Mouse (Mus musculus) kidney, adult 8-10 months (tissue): ENCODE results near the gene Tex36.

Source experiments
- DNase-seq, 2 experiments: peaks; one replicate each; pipeline ENCODE4 v3.0.0; 2022

The Tex36 gene

DNA sequence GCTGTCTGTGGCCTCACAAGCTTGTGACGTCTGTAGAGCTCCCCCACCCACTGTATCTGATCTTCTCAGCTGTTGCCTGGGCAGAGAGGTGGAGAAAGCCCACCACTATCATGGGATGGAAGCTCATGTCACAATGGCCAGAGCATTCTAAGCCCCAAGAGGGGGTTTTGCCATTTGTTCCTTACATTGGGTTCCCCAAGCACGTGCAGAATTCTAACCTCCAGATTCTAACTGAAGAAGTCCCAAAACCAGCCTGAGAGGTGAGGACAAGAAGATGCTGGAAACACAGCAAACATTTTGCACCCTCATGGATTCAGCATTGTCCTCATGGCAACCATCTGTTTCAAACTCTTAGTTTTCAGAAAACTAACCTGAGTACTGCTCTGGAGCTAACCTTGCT lies at the start of gene Tex36:
Gene Tex36, minus strand, starts transcription at position 101 of the 400 bp plus-strand sequence.
- no peak for DNase-seq

DNA sequence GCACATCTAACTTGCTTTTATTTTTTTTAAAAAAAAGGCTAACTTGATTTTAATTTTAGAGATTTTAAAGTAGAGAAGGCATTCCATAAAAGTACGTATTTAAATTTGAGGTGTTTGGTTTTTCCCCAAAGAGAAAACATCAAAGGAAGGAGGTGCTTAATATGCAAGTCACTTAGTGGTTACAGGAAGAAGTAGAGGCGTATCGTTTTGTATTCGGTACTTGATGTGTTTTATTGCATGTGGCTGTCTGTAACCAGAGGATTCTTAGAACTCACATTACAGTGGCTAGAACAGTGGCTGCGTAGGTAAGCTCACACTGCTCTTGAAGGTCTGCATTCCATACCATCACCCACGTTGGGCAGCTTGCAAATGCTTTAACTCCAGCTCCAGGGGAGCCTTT lies 43.8 kb upstream of the Tex36 start:
- no peak for DNase-seq

DNA sequence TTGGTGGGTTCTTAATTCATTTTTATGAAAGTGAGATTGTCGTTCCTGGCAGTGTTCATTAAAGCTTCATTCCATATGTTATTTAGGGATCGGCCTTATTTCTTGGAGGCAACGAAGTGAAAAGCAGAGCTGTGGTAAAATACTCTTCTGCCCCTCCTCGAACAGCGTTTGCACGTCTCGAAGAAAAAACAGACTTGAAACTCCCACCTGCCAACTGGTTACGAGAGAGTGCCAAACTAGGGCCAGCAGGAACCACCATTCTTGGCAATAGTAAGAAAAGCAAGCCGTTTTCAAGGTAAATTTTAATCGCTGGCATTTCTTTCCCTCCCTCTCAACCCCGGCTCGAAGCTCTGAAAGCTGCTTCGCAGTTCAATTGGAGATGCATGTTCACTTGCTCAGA lies 36.9 kb upstream of the Tex36 start:
- peak in 1 of 2 experiments; percentile 4 for DNase-seq

DNA sequence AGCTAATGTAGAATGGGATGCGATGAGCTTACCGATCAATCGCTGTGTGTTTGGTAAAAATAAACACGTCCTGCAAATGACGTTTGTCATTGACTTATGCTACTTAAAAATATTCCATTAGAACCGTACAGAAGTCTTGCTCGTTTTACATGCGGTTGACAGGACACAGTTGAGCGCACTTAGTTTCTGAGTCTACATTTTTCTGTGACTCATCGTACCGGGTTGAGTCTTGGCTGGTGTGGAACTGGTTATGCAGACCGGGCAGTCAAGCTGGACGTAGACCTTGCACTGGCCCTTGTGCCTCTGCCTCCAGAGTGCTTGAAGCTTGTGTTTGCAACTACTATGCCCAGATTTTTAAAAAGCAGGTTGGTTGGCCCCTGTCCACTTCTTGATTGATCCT lies 36.3 kb upstream of the Tex36 start:
- peak; percentile 46 to 53 for DNase-seq

DNA sequence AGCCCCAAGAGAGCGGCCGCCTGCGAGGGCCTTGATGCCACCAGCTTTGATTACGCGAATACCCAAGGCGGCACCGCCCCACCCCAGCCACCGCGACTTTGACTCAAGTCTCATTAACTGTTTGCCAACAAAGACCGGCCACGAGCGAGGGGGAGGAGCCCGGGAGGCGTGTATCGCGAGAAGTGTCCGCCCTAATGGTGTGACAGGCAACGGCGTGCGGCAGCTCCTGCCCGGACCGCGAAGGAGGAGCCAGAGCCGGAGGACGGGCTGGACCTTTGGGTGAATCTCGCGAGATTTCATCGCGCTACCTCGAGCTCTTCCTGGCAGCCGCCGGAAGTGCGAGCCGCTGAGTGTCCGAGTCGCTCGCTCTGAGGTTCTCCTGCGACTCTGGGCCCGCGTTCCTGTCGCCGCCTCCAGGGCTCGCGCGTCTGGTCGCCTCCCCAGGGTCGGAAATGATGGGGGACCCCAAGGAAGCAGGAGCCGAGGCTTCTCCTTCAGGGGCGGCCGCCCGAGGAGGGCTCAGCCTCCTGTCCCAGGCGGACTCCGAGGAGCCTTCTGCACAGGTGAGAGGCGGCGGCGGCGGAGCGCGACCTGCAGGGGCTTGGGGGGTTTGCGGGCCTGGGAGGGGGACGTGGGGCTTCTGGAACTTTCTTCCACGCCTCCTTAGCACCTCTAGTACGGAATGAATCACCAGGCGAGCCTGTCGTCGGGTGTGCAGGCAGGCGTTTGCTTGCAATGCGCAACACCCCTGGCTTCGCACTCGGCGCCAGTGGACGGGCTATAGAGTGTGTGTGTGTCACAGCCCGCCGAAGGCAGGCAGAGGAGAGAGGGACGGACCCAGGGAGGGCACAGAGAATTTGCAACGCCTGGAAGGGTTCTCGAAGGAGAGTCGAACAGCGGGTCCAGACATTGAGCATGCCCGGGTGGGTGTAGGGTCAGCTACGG lies 35.7 kb upstream of the Tex36 start, which contains the start of gene Edrf1:
Gene Edrf1, plus strand, starts transcription at position 183 of the 945 bp plus-strand sequence.
- peak; percentile 99 for DNase-seq

DNA sequence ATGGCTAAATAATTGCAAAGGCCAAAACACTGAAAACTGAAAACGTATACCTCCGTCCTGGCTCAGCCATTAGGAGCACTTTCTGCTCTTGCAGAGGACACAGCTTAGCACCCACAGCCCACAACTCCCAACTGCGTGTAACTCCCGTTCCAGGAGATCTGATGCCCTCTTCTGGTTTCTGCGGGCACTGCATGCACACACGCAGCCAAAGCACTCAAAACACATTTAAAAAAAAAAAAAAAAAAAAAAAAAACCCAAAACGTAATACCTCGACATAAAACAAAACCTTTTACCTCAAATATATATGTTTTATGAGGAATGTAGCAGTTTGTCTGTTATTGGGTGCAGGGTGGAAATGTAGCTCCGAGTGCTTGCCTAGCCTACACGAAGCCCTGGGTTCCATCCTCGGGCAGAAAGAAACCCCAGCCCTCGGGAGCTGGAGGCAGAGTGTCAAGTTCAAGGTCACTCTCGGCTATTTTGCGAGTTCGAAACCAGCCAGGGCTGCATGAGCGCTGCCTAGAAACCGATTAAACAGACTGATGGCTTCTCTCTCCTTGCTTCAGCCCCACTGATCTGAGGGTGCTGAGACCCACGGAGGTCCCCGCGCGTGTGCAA lies 34.9 kb upstream of the Tex36 start:
- DNase-seq: peak; percentile 82 to 93

DNA sequence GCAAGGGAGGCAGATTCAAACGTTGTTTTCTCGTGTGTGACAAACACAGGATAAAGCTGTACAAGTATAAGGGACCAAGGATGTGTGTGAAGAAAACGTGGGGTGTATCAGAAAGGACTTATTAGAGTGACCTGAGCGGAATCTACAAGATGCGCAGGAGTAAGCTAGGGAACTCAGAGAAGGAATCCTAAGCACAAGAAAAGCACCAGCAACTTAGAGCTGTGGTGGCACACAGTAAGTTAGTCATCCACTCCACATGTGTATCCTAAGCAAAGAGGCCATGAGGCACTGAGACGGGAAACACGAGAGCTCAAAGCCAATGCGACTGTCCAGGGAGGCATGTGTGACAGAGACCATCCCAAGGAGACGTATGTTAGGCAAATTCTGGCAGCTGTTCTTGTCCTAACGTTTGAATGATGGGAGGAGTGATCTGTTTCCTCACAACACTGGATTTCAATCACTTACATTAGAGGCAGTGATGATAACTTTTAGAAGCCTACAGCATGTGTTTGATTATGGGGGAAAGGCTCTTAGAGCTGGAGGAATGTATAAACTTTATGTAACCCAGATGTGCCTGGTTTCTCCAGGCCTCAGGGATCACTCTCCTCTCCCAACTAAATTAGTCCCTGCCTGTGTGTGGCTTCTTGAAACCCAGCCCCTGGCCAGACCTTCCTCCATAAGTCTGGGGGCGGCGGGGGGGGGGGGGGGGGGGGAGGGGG lies 33.1 kb upstream of the Tex36 start:
- no peak for DNase-seq

DNA sequence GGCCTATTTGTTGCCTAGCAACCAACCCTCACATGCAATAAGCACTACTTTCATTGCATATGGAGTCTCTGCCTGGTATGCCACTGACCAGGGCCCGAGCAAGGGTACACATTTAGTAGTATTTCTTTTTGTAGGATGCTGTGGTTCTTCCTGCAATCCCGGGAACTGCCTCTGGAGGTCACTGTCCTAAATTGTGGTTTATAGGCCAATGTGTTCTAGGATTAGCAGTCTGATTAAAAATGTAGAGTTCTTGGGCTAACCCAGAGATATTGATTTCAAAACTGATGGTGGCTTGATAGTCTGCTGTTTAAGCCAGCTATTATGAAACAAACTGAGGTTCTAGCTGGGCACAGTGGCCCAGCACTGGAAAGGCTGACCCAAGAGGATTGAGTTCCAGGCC lies 30.5 kb upstream of the Tex36 start:
- peak; percentile 36 to 72 for DNase-seq

DNA sequence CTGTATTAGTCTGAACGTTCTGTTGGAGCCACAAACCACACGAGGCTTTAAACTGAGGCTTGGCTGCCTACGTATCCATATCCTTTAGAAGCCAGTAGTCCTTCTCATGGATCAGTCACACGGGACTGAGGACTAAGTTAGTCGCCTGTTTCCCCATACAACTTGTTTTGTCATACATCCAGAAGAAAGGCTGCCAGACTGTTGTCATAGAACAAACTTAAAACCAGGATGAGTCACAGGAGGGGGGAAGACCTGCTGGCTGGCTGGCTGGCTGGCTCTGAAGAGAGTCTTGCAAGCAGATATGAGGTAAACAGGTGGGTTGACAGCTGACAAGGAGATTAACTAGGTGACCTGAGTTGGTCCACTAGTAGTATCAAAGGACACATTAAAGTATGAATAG lies 28.9 kb upstream of the Tex36 start:
- no peak for DNase-seq

DNA sequence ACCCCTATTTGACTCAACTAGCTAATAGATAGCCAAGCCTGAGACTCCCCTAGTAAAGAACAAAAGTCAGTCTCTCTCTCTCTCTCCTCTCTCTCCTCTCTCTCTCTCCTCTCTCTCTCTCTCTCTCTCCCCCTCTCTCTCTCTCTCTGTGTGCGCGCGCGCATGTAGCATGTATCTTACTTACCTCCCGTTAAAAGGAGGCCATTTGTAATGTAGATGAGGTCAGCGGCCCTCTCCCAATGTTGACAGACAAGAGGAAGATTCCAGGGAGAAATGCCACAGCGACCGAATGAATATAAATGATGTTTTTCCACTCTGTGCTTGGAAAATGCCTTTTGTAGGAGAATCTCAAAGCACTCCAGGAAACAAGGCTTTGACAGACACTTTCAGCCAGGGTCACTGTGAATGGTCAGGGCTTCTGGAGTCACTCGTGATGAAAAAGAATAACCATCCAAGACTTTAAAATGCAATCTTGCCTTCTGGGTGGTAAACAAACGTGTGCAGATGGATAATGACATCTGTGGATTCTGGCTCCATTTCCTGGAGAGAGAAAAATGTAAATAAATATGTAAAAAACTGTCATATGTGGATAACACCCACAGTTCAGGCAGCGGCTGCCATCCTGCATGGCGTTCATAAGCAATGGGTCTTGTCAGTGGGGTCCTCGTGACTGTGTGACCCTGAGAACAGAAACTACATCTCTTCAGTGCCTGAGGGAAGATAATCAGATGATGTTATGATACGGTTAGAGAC lies 25.4 kb upstream of the Tex36 start:
- no peak for DNase-seq

DNA sequence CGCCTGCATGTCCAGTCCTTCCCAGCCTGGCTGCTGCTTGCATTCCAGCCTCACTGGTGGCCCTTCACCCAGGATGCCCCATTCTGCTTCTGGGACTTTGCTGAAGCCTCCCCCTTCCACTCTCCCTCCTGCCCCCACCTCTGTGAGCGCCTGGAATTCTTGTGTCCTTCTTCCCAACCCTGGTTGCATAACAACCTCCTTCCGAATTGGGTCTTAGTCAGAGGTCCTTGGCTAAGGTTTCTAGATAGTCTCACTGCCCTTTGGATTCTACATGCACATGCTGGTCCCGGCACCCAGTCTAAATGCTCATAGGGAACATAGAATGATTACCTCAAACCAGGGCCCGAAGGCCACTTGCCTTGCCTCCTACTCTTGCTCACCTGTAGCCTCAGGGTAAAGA lies 21.3 kb upstream of the Tex36 start:
- peak in 1 of 2 experiments; percentile 23 for DNase-seq

DNA sequence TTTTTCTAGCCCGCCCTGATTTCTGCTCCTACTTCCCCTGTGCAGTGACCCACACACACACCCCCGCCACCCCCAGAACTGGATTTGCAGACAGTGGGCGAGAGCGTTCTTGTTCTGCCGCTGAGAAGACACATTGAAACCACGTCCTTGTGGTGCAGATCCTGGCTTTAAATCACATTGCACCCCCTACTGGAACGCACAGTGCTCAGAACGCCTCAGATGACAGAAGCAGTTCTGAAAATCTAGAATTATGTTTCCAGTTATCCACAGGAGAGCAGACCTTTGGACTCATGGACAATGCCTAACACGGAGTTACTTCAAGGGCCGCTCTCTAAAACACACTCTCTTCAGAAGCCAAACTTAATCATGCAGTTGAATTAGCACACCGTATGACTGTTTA lies 18.8 kb upstream of the Tex36 start:
- peak in 1 of 2 experiments; percentile 28 for DNase-seq

DNA sequence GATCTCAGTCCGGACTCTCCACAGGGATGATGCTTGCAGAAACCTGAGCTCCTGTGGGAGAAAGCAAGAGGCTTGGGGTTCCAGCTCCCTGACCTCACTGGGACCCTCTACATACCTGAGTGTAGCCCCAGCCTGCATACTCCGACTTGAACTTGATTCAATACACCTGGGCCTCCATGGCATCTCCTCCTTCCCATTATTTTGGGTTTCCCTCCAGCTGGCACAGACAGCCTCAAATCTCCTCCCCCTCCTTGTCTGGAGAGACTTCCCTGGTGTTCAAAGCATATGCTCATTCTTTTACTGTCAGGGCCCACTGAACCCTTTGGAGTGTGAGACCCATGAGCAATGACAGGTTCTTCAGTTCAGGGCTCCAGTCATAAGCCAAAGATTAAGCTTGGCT lies 11.0 kb upstream of the Tex36 start:
- no peak for DNase-seq

DNA sequence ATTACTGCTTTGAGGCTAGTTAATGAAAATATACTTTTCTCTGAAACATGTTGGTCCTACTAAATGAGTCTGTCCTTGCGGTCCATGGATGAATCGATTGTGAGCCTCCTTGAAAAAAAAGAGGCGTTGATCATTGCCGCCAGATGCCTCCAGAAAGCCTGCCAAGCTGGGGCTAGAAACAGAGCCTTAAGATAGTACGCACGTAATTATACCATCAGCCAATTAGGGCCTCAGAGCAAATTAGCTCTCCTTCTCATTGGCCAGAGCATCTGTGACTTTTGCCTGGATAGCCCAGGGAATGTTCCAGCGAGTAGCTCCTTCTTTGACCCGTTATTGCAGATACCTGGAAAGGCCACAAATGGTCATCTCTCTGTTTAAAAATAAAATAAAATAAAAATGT lies 7.6 kb upstream of the Tex36 start:
- no peak for DNase-seq

DNA sequence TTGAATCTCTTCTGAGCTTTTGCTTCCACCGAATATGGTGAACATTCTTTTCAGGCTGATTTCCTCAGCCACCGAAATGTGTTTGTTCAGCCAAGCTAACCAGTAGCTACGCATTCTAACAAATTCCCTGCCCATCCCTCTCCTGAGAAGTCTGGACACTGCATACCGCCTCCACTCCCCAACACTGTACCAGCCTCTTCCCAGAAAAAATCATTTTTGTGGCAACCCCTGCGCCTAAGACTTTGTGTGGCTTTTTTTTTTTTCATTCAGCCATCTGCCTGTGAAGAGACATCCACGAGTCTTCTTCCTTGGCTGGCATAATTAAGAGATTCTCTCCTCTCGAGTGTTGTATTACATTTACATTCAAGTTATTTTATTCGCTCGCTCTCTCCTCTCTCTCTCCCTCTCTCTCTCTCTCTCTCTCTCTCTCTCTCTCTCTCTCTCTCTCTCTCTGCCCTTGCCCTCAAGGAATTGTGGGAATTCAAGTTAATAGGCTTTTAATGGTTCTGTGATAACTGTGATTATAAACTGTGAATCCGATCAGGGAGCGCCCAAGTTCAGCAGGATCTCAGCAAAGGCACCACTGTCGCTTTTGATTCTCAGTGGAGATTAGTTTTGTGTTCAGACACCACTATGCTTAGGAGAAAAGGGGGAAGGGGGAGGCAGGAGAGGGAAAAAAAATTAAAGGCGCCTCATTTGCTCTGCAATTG lies 6.8 kb upstream of the Tex36 start:
- no peak for DNase-seq

DNA sequence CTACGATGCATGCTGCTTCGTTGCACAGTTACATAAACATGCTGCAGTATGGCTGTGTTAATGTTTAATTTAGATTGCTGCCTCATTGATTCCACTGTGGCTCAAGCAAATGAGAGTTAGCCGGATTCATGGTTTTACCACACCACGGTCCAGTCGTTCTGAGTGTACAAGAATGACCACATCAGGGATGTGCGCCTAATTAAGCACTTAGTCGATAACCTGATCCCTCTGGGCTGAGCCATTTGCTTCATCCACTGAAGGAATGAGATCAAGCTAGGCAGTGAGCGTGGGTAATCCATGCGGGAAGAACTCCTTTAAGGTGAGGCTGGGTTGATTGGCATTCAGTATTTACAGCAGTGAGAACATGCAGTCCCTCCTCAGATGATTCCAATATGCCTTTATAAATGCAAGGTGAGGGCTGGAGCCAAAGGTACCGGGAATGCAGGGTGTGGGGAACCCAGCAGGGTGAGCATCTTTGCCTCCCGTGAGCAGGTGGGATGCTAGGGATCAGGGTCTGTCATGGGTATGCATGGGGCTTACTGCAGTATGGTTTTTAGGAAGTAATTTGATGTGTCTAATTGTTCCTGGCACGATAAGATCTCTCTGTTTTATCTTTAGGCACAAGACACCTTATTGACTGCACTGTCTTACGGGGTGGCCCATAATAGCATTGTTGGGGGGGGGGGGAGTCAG lies 6.1 kb upstream of the Tex36 start:
- DNase-seq: no peak

DNA sequence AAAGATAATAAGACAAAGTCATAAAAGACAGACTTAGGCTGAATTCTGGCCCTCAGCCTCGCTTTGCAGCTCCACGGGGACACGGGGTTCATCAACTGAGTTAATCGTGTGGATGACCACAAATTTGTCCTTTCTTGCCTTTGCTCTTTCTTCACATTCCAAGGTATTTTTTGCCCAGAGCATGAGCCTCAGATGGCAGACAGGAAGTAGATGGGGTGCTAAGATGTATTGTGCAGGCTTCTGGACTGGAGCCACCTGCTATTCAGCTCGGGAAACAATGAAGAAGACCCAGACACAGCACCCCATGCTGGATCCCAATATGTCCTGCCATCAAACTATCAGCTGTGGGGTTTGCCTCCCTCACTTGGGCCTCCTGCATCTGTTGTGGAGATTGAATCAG lies 5.4 kb upstream of the Tex36 start:
- DNase-seq: no peak

DNA sequence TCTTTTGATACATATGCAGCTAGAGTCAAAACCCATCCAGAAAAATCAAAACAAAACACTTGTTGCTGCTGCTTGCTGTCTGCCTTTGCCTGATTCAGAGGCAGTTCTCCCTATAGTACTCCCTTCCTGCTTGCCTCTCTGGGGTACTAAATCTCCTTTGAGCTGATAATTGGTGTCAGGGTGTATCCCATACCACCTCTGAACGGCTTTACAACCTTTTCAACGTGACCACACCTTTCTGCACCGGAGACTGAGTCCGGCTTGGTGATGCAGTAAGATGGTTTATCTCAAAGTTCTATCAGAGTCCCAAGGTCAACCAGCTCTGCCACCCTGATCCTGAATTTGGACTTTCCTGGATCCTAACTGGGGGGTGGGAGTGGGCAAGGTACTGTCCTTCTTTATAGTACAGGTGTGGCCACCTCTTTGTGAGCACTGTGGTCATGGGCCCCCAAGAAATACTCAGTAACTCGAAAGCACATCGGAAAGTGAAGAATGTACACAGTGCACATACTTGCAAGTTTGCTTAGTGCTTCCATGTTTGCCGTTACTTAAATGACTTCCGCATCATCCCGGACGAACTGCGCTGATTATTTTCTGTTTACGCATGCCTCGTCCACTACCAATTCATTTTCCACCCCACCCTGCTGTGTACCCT lies 2.6 kb upstream of the Tex36 start:
- no peak for DNase-seq

DNA sequence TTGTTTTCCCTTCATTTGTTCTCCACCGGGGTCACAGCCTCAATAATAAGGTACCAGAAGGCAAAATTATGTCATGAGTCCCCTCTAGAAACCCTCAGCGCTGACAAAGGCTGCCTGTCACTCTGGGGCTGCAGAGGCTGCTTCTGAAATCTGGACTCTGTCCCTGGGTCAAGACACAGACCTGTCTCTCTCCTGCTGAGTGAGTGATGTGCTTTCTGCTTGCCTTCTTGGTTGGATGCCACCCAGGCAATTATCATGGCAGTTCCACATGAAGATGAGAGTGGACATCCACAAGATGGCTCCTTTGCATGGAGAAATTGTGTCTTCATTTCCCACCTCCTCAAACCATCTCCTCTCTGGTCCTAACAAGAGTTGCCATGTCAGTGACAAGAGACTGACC lies 1.2 kb upstream of the Tex36 start:
- DNase-seq: peak; percentile 6 to 31

DNA sequence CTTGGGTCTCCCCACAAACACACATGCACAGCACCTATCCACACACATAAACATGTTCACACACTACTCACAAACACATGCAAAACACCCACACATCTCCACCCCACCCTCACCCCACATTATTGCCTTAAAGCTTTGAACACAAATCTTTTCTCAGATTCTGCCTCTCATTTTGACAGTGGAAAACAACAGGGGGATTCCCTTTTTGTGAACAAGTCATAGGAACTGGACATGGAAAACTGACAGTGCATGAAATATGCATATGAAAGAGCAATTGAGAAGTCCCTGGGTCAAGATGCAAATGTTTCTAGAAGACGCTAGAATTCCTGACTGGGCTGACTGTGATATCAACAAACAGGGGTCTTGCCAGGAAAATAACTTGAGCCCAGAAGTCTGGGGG lies 1.4 kb downstream of the Tex36 start:
- no peak for DNase-seq

DNA sequence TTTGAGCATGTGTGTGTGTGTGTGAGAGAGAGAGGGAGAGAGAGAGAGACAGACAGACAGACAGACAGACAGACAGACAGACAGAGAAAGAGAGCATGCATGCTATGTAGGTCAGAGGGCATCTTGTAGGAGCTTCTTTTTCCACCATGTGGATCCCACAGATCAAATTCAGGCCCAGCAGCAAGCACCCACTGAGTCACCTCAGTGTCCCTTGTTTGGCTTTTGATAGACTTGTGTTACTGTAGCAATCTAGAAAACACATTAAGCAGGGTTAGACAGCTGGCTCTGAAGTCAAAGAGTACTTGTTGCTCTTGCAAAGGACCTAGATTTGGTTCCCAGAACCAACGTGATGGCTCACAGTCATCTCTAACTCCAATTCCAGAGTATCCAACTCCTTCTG lies 10.2 kb downstream of the Tex36 start:
- no peak for DNase-seq
